Mouse (Mus musculus): Measurements from ENCODE around the gene Rap1b.

Gene Rap1b

GRCm38 (mm10) chr10:117770286-117771130, 75.3 kb downstream of the Rap1b start:
- DNase-seq (ENCODE audit: low read depth), result no peak

DNA sequence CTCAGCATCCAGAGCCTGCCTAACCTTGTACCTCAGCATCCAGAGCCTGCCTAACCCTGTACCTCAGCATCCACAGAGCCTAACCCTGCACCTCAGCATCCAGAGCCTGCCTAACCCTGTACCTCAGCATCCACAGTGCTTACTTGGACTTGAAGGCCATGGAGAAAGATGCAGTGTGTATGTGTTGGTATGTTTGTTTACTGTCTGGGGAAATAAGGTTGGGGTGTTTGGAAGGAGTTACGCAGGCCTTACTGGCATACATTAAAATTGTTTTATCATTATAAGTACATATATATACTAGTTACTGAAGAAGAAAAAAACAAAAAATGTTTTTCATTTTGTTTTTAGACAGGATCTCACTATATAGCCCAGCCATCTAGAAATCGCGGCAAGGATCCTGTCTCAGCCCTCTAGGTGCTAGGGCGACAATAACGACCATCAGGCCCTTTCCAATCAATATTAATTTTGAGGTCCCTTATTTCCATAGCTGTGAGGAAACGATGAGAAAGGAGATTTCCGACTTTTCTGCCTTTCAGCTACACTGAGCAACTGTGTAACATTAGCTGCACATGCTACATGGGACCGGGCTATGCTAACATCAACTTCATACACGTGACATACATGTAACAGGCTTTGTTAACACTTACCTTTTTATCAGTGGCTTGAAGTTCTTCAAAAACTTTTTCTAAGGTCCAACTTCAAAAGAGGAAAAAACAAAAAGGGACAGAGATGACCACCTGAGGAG, 76.1 kb downstream of the Rap1b start:
- no peak for DNase-seq (ENCODE audit: low read depth)

DNA sequence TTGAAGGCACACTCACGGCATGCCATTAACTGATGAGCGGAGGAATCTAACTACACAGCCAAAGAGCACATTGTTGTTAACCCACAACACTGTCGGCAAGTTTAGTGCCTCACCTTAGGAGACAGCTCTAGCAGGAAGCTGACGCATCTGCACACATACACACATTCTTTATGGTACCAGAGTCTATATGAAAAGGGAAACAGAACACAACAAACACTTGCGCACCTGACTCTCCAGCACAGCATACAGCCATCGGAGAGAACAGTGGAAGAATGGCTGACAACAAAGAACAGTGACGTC, 77.7 kb downstream of the Rap1b start:
- no peak for DNase-seq (ENCODE audit: low read depth)

DNA sequence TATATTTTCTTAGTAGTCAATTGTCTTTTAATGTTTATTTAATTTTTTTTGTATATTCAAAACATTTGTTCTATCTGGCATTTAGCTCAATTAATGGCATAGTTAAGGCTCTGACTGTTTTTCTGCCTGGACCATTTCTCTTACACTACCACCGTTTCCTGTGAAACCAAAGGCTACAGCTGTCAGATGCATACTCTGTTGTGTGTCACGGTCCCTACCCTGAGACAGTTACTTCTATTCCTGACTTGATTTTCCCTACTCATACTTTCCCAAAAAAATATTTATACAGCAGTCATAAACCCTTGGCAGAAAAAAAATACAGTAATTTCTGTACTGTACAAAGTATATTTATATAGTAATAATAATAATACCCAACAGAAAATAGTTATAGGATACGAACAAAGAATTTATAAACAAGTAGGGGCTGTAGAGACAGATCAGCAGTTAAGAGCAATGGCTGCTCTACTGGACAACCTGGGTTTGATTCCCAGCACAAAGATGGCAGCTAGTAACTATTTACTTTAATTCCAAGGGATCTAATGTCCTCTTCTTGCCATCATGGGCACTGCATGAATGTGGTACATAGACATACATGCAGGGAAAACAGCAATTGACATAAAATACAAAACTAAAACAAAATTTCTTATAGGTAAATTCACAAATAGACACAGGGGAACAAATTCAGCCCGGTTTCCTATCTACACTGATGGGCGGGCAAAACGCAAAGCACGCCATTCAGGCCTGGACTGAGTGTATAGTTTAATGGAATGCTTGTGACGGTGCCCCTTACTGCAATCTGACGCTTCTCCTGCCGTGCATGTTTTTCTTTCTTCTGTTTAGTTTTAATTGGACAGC, 78.3 kb downstream of the Rap1b start:
- no peak for DNase-seq (ENCODE audit: low read depth)

DNA sequence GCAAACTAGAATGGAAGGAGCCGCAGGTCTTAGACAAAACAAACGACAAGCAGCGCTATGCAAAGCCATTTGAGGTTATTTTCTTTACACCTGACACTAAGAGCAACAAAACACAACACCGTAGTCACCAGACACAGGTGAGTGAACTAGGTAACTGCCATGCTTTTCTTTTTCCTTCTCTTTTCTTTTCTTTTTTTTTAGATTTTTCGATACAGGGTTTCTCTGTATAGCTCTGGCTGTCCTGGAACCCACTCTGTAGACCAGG, 79.0 kb downstream of the Rap1b start:
- no peak for DNase-seq (ENCODE audit: low read depth)

DNA sequence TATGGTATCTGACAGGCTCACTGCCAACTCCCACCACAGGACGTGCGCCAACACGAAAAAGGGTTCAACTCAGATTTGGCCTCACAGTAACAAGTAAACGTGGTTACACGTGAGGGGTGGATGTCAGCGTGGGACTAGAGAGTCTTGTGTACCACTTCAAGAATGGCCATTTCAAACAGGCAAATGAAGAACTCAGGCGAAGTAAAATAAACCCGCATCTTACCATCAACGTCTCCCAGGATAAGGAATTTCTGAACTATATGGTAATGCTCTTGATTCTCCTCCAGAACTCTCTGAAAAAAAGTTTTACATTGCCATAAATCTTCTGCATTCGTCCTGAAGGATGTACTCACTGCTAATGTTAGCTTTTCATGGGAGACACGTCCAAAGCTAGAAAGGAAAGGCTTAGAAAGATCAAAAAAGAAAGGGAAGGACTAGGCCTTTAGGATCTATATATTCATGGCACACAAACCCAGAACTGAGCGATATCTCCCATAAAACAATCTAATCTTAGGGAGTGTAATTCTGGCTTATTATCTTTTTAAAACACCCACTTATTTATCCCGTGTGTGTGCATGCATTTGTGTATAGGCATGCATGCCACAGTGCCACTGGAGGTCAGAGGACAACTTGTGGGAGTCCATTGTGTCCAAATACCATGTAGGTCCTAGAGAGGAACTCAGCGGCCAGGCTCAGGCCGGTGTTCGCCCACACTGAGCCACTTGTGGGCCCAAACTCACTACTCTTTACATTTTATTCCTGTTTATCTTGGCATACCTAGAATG, 79.5 kb downstream of the Rap1b start:
- DNase-seq (ENCODE audit: low read depth), result no peak

DNA sequence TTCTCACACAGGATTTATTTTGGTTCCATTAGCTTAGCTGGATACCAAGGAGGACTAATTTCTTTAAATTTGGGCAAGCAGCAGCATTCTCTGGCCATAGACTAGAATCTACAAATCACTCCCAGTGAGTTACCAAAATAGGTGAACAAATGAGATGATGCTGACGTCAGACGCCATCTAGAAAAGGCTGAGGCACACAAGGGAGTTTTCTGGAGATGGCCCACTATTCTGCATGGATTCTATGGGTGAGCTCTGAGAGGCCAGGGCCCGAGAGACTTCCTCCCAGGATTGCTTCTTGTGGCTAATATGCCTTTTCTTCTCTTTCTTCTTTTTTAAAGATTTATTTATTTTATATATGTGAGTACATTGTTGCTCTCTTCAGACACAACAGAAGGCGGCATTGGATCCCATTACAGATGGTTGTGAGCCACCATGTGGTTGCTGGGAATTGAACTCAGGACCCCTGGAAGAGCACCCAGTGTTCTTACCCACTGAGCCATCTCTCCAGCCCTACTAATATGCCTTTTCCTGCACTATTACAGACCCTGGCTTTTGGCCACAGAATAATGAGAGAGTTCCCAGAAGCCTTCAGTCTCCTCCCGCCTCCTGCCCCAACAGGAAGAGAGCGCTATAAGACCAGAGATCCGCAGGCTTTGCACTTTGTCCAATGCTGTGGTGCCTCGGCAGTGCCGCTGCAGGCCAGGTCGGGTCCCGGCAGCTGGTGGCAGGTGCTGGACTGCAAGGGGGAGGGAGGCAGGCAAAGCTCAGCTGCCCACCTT, 80.5 kb downstream of the Rap1b start:
- DNase-seq (ENCODE audit: low read depth), result no peak

- DNase-seq (ENCODE audit: low read depth), result no peak
Observed at GRCm38 (mm10) chr10:117764598-117764997, 81.2 kb downstream of the Rap1b start.

Data from naive thymus-derived CD4-positive, alpha-beta T cell, adult 2 months (primary cell).